Mouse (Mus musculus): ENCODE data around the gene Atp2b4. TPM values are rescaled to one million over a fixed set of nuclear protein-coding genes. Genes with fewer than 3 reads are reported as not detected.
A peak's percentile ranks its signal among the peaks of the same experiment; 100 is the strongest.

The Atp2b4 gene
- total and polyA plus RNA-seq, 2 experiments from 2014 or later: 11.4 to 69.1 TPM

- H3K4me3 ChIP-seq (ENCODE audit: low read depth, low read length): no peak overlapping the region
- no peak overlapping the region for H3K4me2 ChIP-seq (ENCODE audit: low read depth)
- no peak overlapping the region for H3K27ac ChIP-seq (ENCODE audit: low read depth, low read length)
- H3K27me3 ChIP-seq (ENCODE audit: insufficient read depth, low read length): no peaks in the 10 kb centered on the region
- ATAC-seq (no peak), DNase-seq (no peak)
- H3K36me3 ChIP-seq (ENCODE audit: insufficient read depth): no peaks in the 10 kb centered on the region
- no peak overlapping the region for H3K9ac ChIP-seq
- no peak for TF ChIP-seq CTCF (IDR thresholded peaks at IDR 0.05; ENCODE audit: low read depth)
- no peaks in the 10 kb centered on the region for H3K9me3 ChIP-seq (ENCODE audit: low read length)
- 84% methylated on average over 3 of the region's 3 CpGs for WGBS
- H3K4me1 ChIP-seq (ENCODE audit: insufficient read depth): no peaks in the 10 kb centered on the region
Observed at GRCm38 (mm10) chr1:133751621-133752020, 49.2 kb downstream of the Atp2b4 start.

DNA sequence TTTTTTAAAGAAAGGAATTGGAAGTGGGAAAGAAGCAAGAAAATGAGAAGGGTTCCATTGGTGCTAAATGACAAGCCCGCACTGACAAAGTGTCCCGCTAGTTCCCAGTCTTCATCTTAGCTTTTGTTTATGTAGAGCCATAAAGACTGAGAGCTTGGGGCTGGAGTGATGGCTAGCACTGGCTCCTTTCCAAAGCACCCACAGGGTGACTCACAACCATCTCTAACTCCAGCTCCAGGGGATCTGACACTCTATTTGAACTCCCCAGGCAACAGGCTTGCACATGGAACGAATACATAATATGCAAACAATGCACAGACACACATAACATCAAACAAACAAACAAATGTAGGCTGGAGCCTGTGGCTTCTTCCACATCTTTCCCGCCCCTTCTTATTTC, 50.9 kb downstream of the Atp2b4 start:
- DNase-seq: no peak
- Histone ChIP-seq H3K4me1 (ENCODE audit: insufficient read depth) (no peaks in the 10 kb centered on the region), H3K4me3 (ENCODE audit: low read depth, low read length) (no peak overlapping the region), H3K36me3 (ENCODE audit: insufficient read depth) (no peaks in the 10 kb centered on the region), H3K4me2 (ENCODE audit: low read depth) (no peak overlapping the region), H3K27me3 (ENCODE audit: insufficient read depth, low read length) (no peaks in the 10 kb centered on the region), H3K9me3 (ENCODE audit: low read length) (no peaks in the 10 kb centered on the region), H3K9ac (no peak overlapping the region), H3K27ac (ENCODE audit: low read depth, low read length) (no peak overlapping the region)
- 81% methylated on average over 4 of the region's 4 CpGs for WGBS
- no peak for ATAC-seq
- TF ChIP-seq CTCF (IDR thresholded peaks at IDR 0.05; ENCODE audit: low read depth): no peak

GRCm38 (mm10) chr1:133745078-133745495, 55.8 kb downstream of the Atp2b4 start:
- H3K27ac ChIP-seq (ENCODE audit: low read depth, low read length): no peak overlapping the region
- 47% methylated on average over 9 of the region's 9 CpGs for WGBS
- 0 out of 2 replicates have a peak, but pooled peaks have one; percentile 14 for ATAC-seq

GRCm38 (mm10) chr1:133744609-133745008, 56.2 kb downstream of the Atp2b4 start:
- H3K4me1 ChIP-seq (ENCODE audit: insufficient read depth): 0 out of 2 replicates have a peak, but pooled peaks cover 3% of the 10 kb centered on the region
- no peak overlapping the region for H3K4me2 ChIP-seq (ENCODE audit: low read depth)
- H3K36me3 ChIP-seq (ENCODE audit: insufficient read depth): no peaks in the 10 kb centered on the region
- ATAC-seq (peak; percentile 47), DNase-seq (peak; percentile 49)
- whole genome bisulfite sequencing: 25% methylated on average over 4 of the region's 4 CpGs
- no peaks in the 10 kb centered on the region for H3K27me3 ChIP-seq (ENCODE audit: insufficient read depth, low read length)
- no peak overlapping the region for H3K27ac ChIP-seq (ENCODE audit: low read depth, low read length)
- no peak for TF ChIP-seq CTCF (IDR thresholded peaks at IDR 0.05; ENCODE audit: low read depth)
- no peak overlapping the region for H3K4me3 ChIP-seq (ENCODE audit: low read depth, low read length)
- H3K9ac ChIP-seq: no peak overlapping the region
- H3K9me3 ChIP-seq (ENCODE audit: low read length): no peaks in the 10 kb centered on the region

More at GRCm38 (mm10) chr1:133745078-133745495, 55.8 kb downstream of the Atp2b4 start:
- no peaks in the 10 kb centered on the region for H3K27me3 ChIP-seq (ENCODE audit: insufficient read depth, low read length)
- TF ChIP-seq CTCF (IDR thresholded peaks at IDR 0.05; ENCODE audit: low read depth): no peak
- H3K9me3 ChIP-seq (ENCODE audit: low read length): no peaks in the 10 kb centered on the region
- no peak overlapping the region for H3K4me3 ChIP-seq (ENCODE audit: low read depth, low read length)
- 0 out of 2 replicates have a peak, but pooled peaks cover 3% of the 10 kb centered on the region for H3K4me1 ChIP-seq (ENCODE audit: insufficient read depth)
- no peak overlapping the region for H3K9ac ChIP-seq
- H3K36me3 ChIP-seq (ENCODE audit: insufficient read depth): no peaks in the 10 kb centered on the region
- no peak for DNase-seq
- H3K4me2 ChIP-seq (ENCODE audit: low read depth): no peak overlapping the region

DNA sequence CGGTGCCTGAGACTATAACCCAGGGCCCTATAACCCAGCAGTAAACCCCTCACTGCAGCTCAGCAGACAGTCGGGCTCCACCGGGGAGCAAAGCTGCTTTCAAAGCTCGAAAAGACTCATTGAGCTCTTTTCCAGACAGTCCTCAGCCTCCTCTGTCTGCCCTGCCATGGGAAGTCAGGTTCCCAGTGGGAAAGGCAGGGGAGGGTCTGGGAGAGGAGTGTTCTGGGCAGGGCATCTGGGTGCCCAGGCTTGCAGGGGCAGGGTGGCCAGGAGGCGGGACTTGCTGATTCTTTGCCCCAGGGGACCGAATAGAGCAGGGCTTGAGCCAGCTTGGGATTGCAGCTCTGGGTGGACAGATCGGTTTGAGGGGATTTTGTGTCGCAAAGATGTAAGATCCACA, 58.3 kb downstream of the Atp2b4 start:
- H3K4me3 ChIP-seq (ENCODE audit: low read depth, low read length): no peak overlapping the region
- H3K4me1 ChIP-seq (ENCODE audit: insufficient read depth): 0 out of 2 replicates have a peak, but pooled peaks cover 3% of the 10 kb centered on the region
- 24% methylated on average over 8 of the region's 8 CpGs for WGBS
- H3K36me3 ChIP-seq (ENCODE audit: insufficient read depth): 0 out of 2 replicates have a peak, but pooled peaks cover under 1% of the 10 kb centered on the region
- no peaks in the 10 kb centered on the region for H3K27me3 ChIP-seq (ENCODE audit: insufficient read depth, low read length)
- TF ChIP-seq CTCF (IDR thresholded peaks at IDR 0.05; ENCODE audit: low read depth): no peak
- no peak overlapping the region for H3K27ac ChIP-seq (ENCODE audit: low read depth, low read length)
- ATAC-seq (no peak), DNase-seq (no peak)
- H3K4me2 ChIP-seq (ENCODE audit: low read depth): no peak overlapping the region
- no peak overlapping the region for H3K9ac ChIP-seq
- H3K9me3 ChIP-seq (ENCODE audit: low read length): no peaks in the 10 kb centered on the region

DNA sequence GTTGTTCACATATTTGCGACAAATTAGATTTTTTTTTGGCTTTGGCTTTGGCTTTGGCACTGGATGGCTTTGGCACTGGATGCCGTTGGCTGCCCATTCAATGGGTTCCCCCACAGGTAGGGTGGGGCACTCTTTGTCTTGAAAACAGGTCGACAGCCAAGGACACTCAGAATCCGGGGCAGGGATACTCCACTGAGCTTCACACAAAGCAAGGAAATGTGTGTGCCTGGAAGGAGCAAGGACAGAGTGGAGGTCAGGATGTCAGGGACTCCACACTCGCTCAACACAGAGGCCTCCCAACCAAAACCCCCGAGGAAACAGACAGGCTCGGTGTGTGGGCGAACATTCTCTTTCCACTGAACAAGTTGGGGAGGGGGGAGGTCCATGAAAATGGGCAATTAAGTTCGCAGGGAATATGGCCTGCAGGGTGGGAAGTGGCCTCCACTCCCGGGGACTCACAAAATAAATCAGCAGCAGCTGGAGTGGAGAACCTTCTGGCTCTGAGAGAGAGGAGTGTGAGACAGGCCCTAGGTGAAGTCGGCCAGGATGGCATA, 58.9 kb downstream of the Atp2b4 start:
- no peaks in the 10 kb centered on the region for H3K9me3 ChIP-seq (ENCODE audit: low read length)
- no peak for DNase-seq
- H3K9ac ChIP-seq: no peak overlapping the region
- no peak overlapping the region for H3K4me2 ChIP-seq (ENCODE audit: low read depth)
- 0 out of 2 replicates have a peak, but pooled peaks cover 3% of the 10 kb centered on the region for H3K36me3 ChIP-seq (ENCODE audit: insufficient read depth)
- H3K27me3 ChIP-seq (ENCODE audit: insufficient read depth, low read length): no peaks in the 10 kb centered on the region
- 0 out of 2 replicates have a peak, but pooled peaks cover 3% of the 10 kb centered on the region for H3K4me1 ChIP-seq (ENCODE audit: insufficient read depth)
- ATAC-seq: no peak
- WGBS: 36% methylated on average over 11 of the region's 11 CpGs
- H3K4me3 ChIP-seq (ENCODE audit: low read depth, low read length): no peak overlapping the region
- no peak overlapping the region for H3K27ac ChIP-seq (ENCODE audit: low read depth, low read length)
- TF ChIP-seq CTCF (IDR thresholded peaks at IDR 0.05; ENCODE audit: low read depth): no peak

DNA sequence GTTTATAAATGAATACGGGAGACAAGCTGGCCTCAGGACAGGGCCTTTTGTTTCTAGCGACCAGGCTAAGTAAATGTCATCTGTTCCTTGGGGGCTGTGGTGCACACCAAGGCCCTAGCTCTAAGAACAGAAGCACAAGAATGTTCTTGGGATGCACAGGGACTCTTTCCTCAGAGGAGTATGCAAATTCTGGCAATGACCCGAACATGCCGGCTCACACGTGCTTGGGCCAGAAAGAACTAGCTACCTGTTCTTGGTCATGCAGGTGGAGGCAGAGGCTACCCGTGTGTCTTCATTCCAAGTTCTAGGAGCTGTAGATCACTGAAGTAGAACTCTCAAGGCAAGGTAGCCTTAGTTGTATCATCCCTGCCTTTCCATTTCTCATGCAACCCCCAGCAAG, 59.7 kb downstream of the Atp2b4 start:
- DNase-seq (no peak), ATAC-seq (no peak)
- WGBS: 76% methylated on average over 6 of the region's 6 CpGs

More for the DNA sequence above, 59.7 kb downstream of the Atp2b4 start:
- no peak for TF ChIP-seq CTCF (IDR thresholded peaks at IDR 0.05; ENCODE audit: low read depth)
- Histone ChIP-seq H3K9ac (no peak overlapping the region), H3K4me2 (ENCODE audit: low read depth) (no peak overlapping the region), H3K9me3 (ENCODE audit: low read length) (no peaks in the 10 kb centered on the region), H3K27ac (ENCODE audit: low read depth, low read length) (no peak overlapping the region), H3K4me3 (ENCODE audit: low read depth, low read length) (no peak overlapping the region), H3K27me3 (ENCODE audit: insufficient read depth, low read length) (no peaks in the 10 kb centered on the region), H3K36me3 (ENCODE audit: insufficient read depth) (0 out of 2 replicates have a peak, but pooled peaks cover 3% of the 10 kb centered on the region), H3K4me1 (ENCODE audit: insufficient read depth) (0 out of 2 replicates have a peak, but pooled peaks cover 3% of the 10 kb centered on the region)
